In the genomic region with DNA sequence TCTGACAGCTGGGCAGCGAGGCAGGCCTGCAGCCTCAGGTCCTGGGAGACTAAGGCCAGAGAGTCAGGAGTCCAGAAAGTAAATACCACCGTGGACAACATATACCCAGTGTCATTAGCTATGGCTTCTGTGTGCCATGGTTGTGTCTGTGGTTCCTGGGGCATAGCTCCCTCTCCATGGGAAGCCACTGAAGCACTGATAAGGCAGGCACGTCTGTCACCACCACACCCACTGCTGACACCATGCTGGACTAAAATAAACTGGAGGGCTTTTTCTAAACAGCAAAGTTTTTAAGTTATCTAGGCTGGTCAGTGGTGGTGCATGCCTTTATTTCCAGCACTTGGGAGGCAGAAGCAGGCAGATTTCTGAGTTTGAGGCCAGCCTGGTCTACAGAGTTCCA, we compare ENCODE assay signal across 22 mouse cellular contexts. TPM values are rescaled to one million over a fixed set of nuclear protein-coding genes. Genes with fewer than 3 reads are reported as not detected.
DNase-seq lines count a peak whose midpoint lies in the region; ATAC-seq and TF ChIP-seq lines count a peak whose summit lies in the region.
"Had no signal": no experiment of that assay in that cellular context is flagged by ENCODE, and none has a peak within 500 bp of the region (broad histone marks: within the 10 kb centered on the region; RNA-seq: fewer than 3 reads in every experiment).

No protein-coding gene starts in this region.

- no peak for TF ChIP-seq EP300 in stomach, postnatal 0 days (optimal IDR thresholded peaks at IDR 0.05)

- H3K27ac ChIP-seq in heart, embryonic 14.5 days (replicated peaks in 1 of 2; ENCODE audit: control insufficient read depth in 1 of 2, insufficient read depth in 1 of 2, low read depth in 2 of 2, low read length in 2 of 2) = peak overlapping the region; percentile 13 to 19; a peak in 1 of 4 replicates
- no peak overlapping the region for H3K27ac ChIP-seq in stomach, embryonic 15.5 days
- no peak overlapping the region for H3K27ac ChIP-seq in stomach, postnatal 0 days (replicated peaks)
- peak overlapping the region; percentile 94 for H3K27ac ChIP-seq in liver, embryonic 13.5 days
- H3K27ac ChIP-seq: embryonic facial prominence, embryonic 15.5 days; hindbrain, embryonic 13.5 days had no signal

- no peak for TF ChIP-seq CTCF in stomach, postnatal 0 days (IDR thresholded peaks at IDR 0.05; ENCODE audit: low read depth)

- no peak overlapping the region for H3K9ac ChIP-seq in heart, embryonic 14.5 days (ENCODE audit: low read length)
- no peak overlapping the region for H3K9ac ChIP-seq in stomach, embryonic 15.5 days
- H3K9ac ChIP-seq in stomach, postnatal 0 days (ENCODE audit: low read length) = no peak overlapping the region
- peak overlapping the region; percentile 64 for H3K9ac ChIP-seq in liver, embryonic 13.5 days
- H3K9ac ChIP-seq: embryonic facial prominence, embryonic 15.5 days; forebrain, postnatal 0 days; limb, embryonic 12.5 days had no signal

- no peak overlapping the region for H3K4me3 ChIP-seq in heart, embryonic 14.5 days (ENCODE audit: control insufficient read depth in 1 of 2, insufficient read depth in 1 of 2, low read depth in 1 of 2, low read length in 2 of 2)
- no peak overlapping the region for H3K4me3 ChIP-seq in stomach, embryonic 15.5 days (replicated peaks)
- H3K4me3 ChIP-seq in stomach, postnatal 0 days (ENCODE audit: low read depth, low read length) = no peak overlapping the region
- H3K4me3 ChIP-seq in liver, embryonic 13.5 days (replicated peaks) = peak overlapping the region; percentile 20
- H3K4me3 ChIP-seq: embryonic facial prominence, embryonic 15.5 days; hindbrain, embryonic 13.5 days; limb, embryonic 12.5 days had no signal

- 31% methylated on average over 3 of the region's 3 CpGs for WGBS in heart, embryonic 14.5 days
- 64% methylated on average over 3 of the region's 3 CpGs for WGBS in stomach, embryonic 15.5 days
- WGBS in stomach, postnatal 0 days = 68% methylated on average over 3 of the region's 3 CpGs
- 16% methylated on average over 3 of the region's 3 CpGs for WGBS in liver, embryonic 13.5 days (ENCODE audit: insufficient replicate concordance)

- peaks cover 30% of the 10 kb centered on the region for H3K36me3 ChIP-seq in heart, embryonic 14.5 days (ENCODE audit: control insufficient read depth, insufficient read depth, low read length)
- H3K36me3 ChIP-seq in stomach, embryonic 15.5 days = peaks cover 5% of the 10 kb centered on the region
- H3K36me3 ChIP-seq in stomach, postnatal 0 days (ENCODE audit: control insufficient read depth, insufficient read depth, low read length) = 0 out of 2 replicates have a peak, but pooled peaks cover 5% of the 10 kb centered on the region
- peaks cover 38% of the 10 kb centered on the region for H3K36me3 ChIP-seq in liver, embryonic 13.5 days

- peaks cover 20 to 47% of the 10 kb centered on the region in 2 experiments for H3K4me1 ChIP-seq in heart, embryonic 14.5 days (ENCODE audit: control insufficient read depth in 2 of 2, insufficient read depth in 2 of 2, low read length in 2 of 2)
- peaks cover 42% of the 10 kb centered on the region for H3K4me1 ChIP-seq in stomach, embryonic 15.5 days
- H3K4me1 ChIP-seq in stomach, postnatal 0 days (replicated peaks; ENCODE audit: control insufficient read depth, insufficient read depth) = peaks cover 6% of the 10 kb centered on the region
- peaks cover 74% of the 10 kb centered on the region for H3K4me1 ChIP-seq in liver, embryonic 13.5 days (replicated peaks)

- DNase-seq in heart, adult 18-20 months = no peak
- DNase-seq in stomach, postnatal 0 days (ENCODE audit: low spot score) = no peak
- DNase-seq in liver, embryonic 13.5 days = peak; percentile 52
- DNase-seq in ovary, postnatal 10 days (ENCODE audit: low spot score) = no peak
- no peak for DNase-seq in left cerebral cortex, postnatal 10 days (ENCODE audit: extremely low spot score in 1 of 2, low spot score in 2 of 2)
- DNase-seq: adrenal gland, postnatal 25 days; forebrain, postnatal 0 days; gastrocnemius, postnatal 10 days; kidney, postnatal 4 days; layer of hippocampus, postnatal 36 days; lung, postnatal 10 days; retina, postnatal 1 day; thymus, postnatal 4 days had no signal

- no peaks in the 10 kb centered on the region for H3K9me3 ChIP-seq in heart, embryonic 14.5 days (ENCODE audit: control insufficient read depth, low read length)
- no peaks in the 10 kb centered on the region for H3K9me3 ChIP-seq in stomach, embryonic 15.5 days
- H3K9me3 ChIP-seq in stomach, postnatal 0 days (ENCODE audit: control insufficient read depth, low read length) = no peaks in the 10 kb centered on the region
- no peaks in the 10 kb centered on the region for H3K9me3 ChIP-seq in liver, embryonic 13.5 days (replicated peaks)
- H3K9me3 ChIP-seq: embryonic facial prominence, embryonic 15.5 days; G1E; hindbrain, embryonic 13.5 days; limb, embryonic 12.5 days had no signal

- no peak for ATAC-seq in heart, embryonic 14.5 days (ENCODE audit: insufficient number of reproducible peaks, insufficient read depth, low FRiP score, low read depth)
- peak; percentile 71; the same call in 1 of the 2 replicates for ATAC-seq in stomach, embryonic 15.5 days (ENCODE audit: insufficient read depth, low FRiP score, low read depth)
- no peak for ATAC-seq in stomach, postnatal 0 days (ENCODE audit: low FRiP score, low TSS enrichment)
- ATAC-seq in liver, embryonic 13.5 days (ENCODE audit: low read depth) = peak; percentile 80
- ATAC-seq: forebrain, postnatal 0 days; intestine, postnatal 0 days; midbrain, embryonic 16.5 days had no signal

- intact Hi-C loops in left cerebral cortex, postnatal 10 days (cut with DNase I) = no loop called here

- no peaks in the 10 kb centered on the region for H3K27me3 ChIP-seq in heart, embryonic 14.5 days (ENCODE audit: control insufficient read depth, insufficient read depth, low read length)
- H3K27me3 ChIP-seq in stomach, embryonic 15.5 days (replicated peaks) = no peaks in the 10 kb centered on the region
- H3K27me3 ChIP-seq in stomach, postnatal 0 days (ENCODE audit: control insufficient read depth, insufficient read depth, low read length) = no peaks in the 10 kb centered on the region
- no peaks in the 10 kb centered on the region for H3K27me3 ChIP-seq in liver, embryonic 13.5 days
- H3K27me3 ChIP-seq: embryonic facial prominence, embryonic 15.5 days; hindbrain, embryonic 13.5 days; limb, embryonic 12.5 days had no signal

- H3K4me2 ChIP-seq in heart, embryonic 14.5 days (ENCODE audit: low read length) = no peak overlapping the region
- H3K4me2 ChIP-seq in stomach, embryonic 15.5 days = no peak overlapping the region
- no peak overlapping the region for H3K4me2 ChIP-seq in stomach, postnatal 0 days (replicated peaks; ENCODE audit: low read depth)
- peak overlapping the region; percentile 61 for H3K4me2 ChIP-seq in liver, embryonic 13.5 days
- H3K4me2 ChIP-seq: embryonic facial prominence, embryonic 15.5 days; hindbrain, embryonic 13.5 days; limb, embryonic 12.5 days had no signal

RNA-seq across cellular contexts. Expression of gene Jpt1, which starts 7.6 kb away (rescaled TPM):
- 511 and 538 TPM in 2 replicates for polyA plus RNA-seq in heart, embryonic 14.5 days (2014; fragmentation: Nextera tagmentation; extraction: Ambion mirVana)
- 100 to 1,000 TPM; 114 to 148 TPM for total RNA-seq in heart, adult 18-20 months (2021)
- 472 and 482 TPM in 2 replicates for polyA plus RNA-seq in stomach, embryonic 15.5 days (2015; fragmentation: Nextera tagmentation; extraction: Ambion mirVana)
- polyA plus RNA-seq in stomach, postnatal 0 days (2015; fragmentation: Nextera tagmentation; extraction: Ambion mirVana) = 356 and 371 TPM in 2 replicates
- polyA plus RNA-seq in liver, embryonic 13.5 days (2015; fragmentation: Nextera tagmentation; extraction: Ambion mirVana) = 292 and 314 TPM in 2 replicates
- total RNA-seq in left cerebral cortex, postnatal 10 days (2021) = 100 to 1,000 TPM; 312 to 341 TPM

RNA-seq across cellular contexts. Expression of gene Nt5c, which starts 14.9 kb away (rescaled TPM):
- 54.5 and 56.2 TPM in 2 replicates for polyA plus RNA-seq in heart, embryonic 14.5 days (2014; fragmentation: Nextera tagmentation; extraction: Ambion mirVana)
- 10 to 100 TPM; 11.5 to 16.6 TPM for total RNA-seq in heart, adult 18-20 months (2021)
- 115 and 123 TPM in 2 replicates for polyA plus RNA-seq in stomach, embryonic 15.5 days (2015; fragmentation: Nextera tagmentation; extraction: Ambion mirVana)
- polyA plus RNA-seq in stomach, postnatal 0 days (2015; fragmentation: Nextera tagmentation; extraction: Ambion mirVana) = 145 and 152 TPM in 2 replicates
- 60.8 and 64.6 TPM in 2 replicates for polyA plus RNA-seq in liver, embryonic 13.5 days (2015; fragmentation: Nextera tagmentation; extraction: Ambion mirVana)
- total RNA-seq in left cerebral cortex, postnatal 10 days (2021) = 10 to 100 TPM; 78.6 to 80.8 TPM

RNA-seq across cellular contexts. Expression of gene Sumo2, which starts 29.5 kb away (rescaled TPM):
- 600 and 636 TPM in 2 replicates for polyA plus RNA-seq in heart, embryonic 14.5 days (2014; fragmentation: Nextera tagmentation; extraction: Ambion mirVana)
- total RNA-seq in heart, adult 18-20 months (2021) = 100 to 1,000 TPM; 160 to 170 TPM
- polyA plus RNA-seq in stomach, embryonic 15.5 days (2015; fragmentation: Nextera tagmentation; extraction: Ambion mirVana) = 838 and 874 TPM in 2 replicates
- polyA plus RNA-seq in stomach, postnatal 0 days (2015; fragmentation: Nextera tagmentation; extraction: Ambion mirVana) = 533 and 539 TPM in 2 replicates
- polyA plus RNA-seq in liver, embryonic 13.5 days (2015; fragmentation: Nextera tagmentation; extraction: Ambion mirVana) = 532 and 597 TPM in 2 replicates
- 100 to 1,000 TPM; 396 to 399 TPM for total RNA-seq in left cerebral cortex, postnatal 10 days (2021)

RNA-seq across cellular contexts. Expression of gene Armc7, which starts 31.1 kb away (rescaled TPM):
- 5.5 and 7.5 TPM in 2 replicates for polyA plus RNA-seq in heart, embryonic 14.5 days (2014; fragmentation: Nextera tagmentation; extraction: Ambion mirVana)
- 1 to 10 TPM; 1.8 to 1.9 TPM for total RNA-seq in heart, adult 18-20 months (2021)
- polyA plus RNA-seq in stomach, embryonic 15.5 days (2015; fragmentation: Nextera tagmentation; extraction: Ambion mirVana) = 5.5 and 6.8 TPM in 2 replicates
- 6.3 and 6.5 TPM in 2 replicates for polyA plus RNA-seq in stomach, postnatal 0 days (2015; fragmentation: Nextera tagmentation; extraction: Ambion mirVana)
- polyA plus RNA-seq in liver, embryonic 13.5 days (2015; fragmentation: Nextera tagmentation; extraction: Ambion mirVana) = 3.2 and 3.7 TPM in 2 replicates
- total RNA-seq in left cerebral cortex, postnatal 10 days (2021) = 1 to 10 TPM; 9.0 to 9.2 TPM

RNA-seq across cellular contexts. Expression of gene Slc16a5, which starts 44.3 kb away (rescaled TPM):
- 0.08 and 0.26 TPM in 2 replicates for polyA plus RNA-seq in heart, embryonic 14.5 days (2014; fragmentation: Nextera tagmentation; extraction: Ambion mirVana)
- under 1 TPM in 1 of 2 experiments, not detected in 1; 0.36 TPM for total RNA-seq in heart, adult 18-20 months (2021)
- polyA plus RNA-seq in stomach, embryonic 15.5 days (2015; fragmentation: Nextera tagmentation; extraction: Ambion mirVana) = 2.3 and 3.1 TPM in 2 replicates
- 14.4 and 17.3 TPM in 2 replicates for polyA plus RNA-seq in stomach, postnatal 0 days (2015; fragmentation: Nextera tagmentation; extraction: Ambion mirVana)
- 0.06 TPM in 1 of 2 replicates, not detected in the other for polyA plus RNA-seq in liver, embryonic 13.5 days (2015; fragmentation: Nextera tagmentation; extraction: Ambion mirVana)
- total RNA-seq in left cerebral cortex, postnatal 10 days (2021) = not detected
- total RNA-seq: adrenal gland, postnatal 25 days; forebrain, postnatal 0 days; gastrocnemius, postnatal 10 days; layer of hippocampus, postnatal 36 days had no signal
- polyA plus RNA-seq: cortical plate, adult 2 months; G1E; limb, embryonic 12.5 days had no signal

Comparison
In these comparisons a context has a peak if more than half of its experiments do, and no peak if none do; other contexts are left out.
1. ATAC-seq: peak in stomach, embryonic 15.5 days (single experiment) and liver, embryonic 13.5 days (single experiment); none in heart, embryonic 14.5 days (single experiment) and stomach, postnatal 0 days (single experiment).
2. H3K27ac ChIP-seq: peak in heart, embryonic 14.5 days (2 of 2) and liver, embryonic 13.5 days (single experiment); none in stomach, embryonic 15.5 days (single experiment) and stomach, postnatal 0 days (single experiment).